Mouse (Mus musculus) olfactory bulb, adult 2 months (tissue): Measurements from ENCODE around the gene Caprin1.

Experiments used
- CTCF ChIP-seq: fragments of 200-500 bp; IDR thresholded peaks from 2 replicates; pipeline ENCODE4 v1.5.1; 2012; ENCODE audit warnings: low read depth, mild to moderate bottlenecking, low read length, moderate library complexity; ENCODE audit not compliant: insufficient read depth
- POLR2A ChIP-seq: fragments of 200-500 bp; IDR thresholded peaks from 2 replicates; pipeline ENCODE4 v1.6.1; 2012; ENCODE audit warnings: mild to moderate bottlenecking, low read depth, low read length, moderate library complexity; ENCODE audit not compliant: insufficient read depth

GRCm38 (mm10) chr2:103792009-103792408 lies 5.4 kb downstream of the Caprin1 start:
- TF ChIP-seq CTCF: no peak
- no peak for TF ChIP-seq POLR2A
